Mouse (Mus musculus) ovary, adult 18-20 months (tissue): ENCODE measurements around the gene Macf1.

ENCODE experiments used
- DNase-seq: peaks from one replicate; pipeline ENCODE4 v3.0.0; 2022; ENCODE audit warnings: low spot score, mixed read lengths

Macf1 gene

GRCm38 (mm10) chr4:123684260-123684659, at the start of gene Macf1:
Macf1 (minus strand) TSS chr4:123684360.
- DNase-seq: no peak

GRCm38 (mm10) chr4:123733532-123733931, 49.4 kb upstream of the Macf1 start:
- DNase-seq: no peak

GRCm38 (mm10) chr4:123732921-123733320, 48.8 kb upstream of the Macf1 start:
- DNase-seq: no peak

- DNase-seq: no peak
Observed at GRCm38 (mm10) chr4:123732163-123732910, 48.2 kb upstream of the Macf1 start.

- DNase-seq: no peak
Observed at GRCm38 (mm10) chr4:123721761-123722160, 37.6 kb upstream of the Macf1 start.

GRCm38 (mm10) chr4:123718434-123718780, 34.2 kb upstream of the Macf1 start:
- DNase-seq: no peak

- DNase-seq: peak; percentile 93
Observed at GRCm38 (mm10) chr4:123717574-123718433, 33.6 kb upstream of the Macf1 start, which contains the start of gene Ndufs5. Ndufs5 (minus strand) TSS chr4:123718202.

- peak; percentile 37 for DNase-seq
Observed at GRCm38 (mm10) chr4:123712431-123712830, 28.3 kb upstream of the Macf1 start.

GRCm38 (mm10) chr4:123707340-123707739, 23.2 kb upstream of the Macf1 start:
- DNase-seq: no peak

- DNase-seq: no peak
Observed at GRCm38 (mm10) chr4:123705340-123705739, 21.2 kb upstream of the Macf1 start.

- no peak for DNase-seq
Observed at GRCm38 (mm10) chr4:123693384-123693783, 9.2 kb upstream of the Macf1 start.

- no peak for DNase-seq
Observed at GRCm38 (mm10) chr4:123692071-123692470, 7.9 kb upstream of the Macf1 start.

GRCm38 (mm10) chr4:123690311-123690710, 6.2 kb upstream of the Macf1 start:
- DNase-seq: peak; percentile 43

GRCm38 (mm10) chr4:123687025-123687781, 3.0 kb upstream of the Macf1 start:
- DNase-seq: no peak

- no peak for DNase-seq
Observed at GRCm38 (mm10) chr4:123686368-123687024, 2.3 kb upstream of the Macf1 start.

GRCm38 (mm10) chr4:123685506-123686242, 1.5 kb upstream of the Macf1 start:
- DNase-seq: no peak

- no peak for DNase-seq
Observed at GRCm38 (mm10) chr4:123685046-123685445, 886 bp upstream of the Macf1 start.

- no peak for DNase-seq
Observed at GRCm38 (mm10) chr4:123682291-123682690, 1.9 kb downstream of the Macf1 start.

- no peak for DNase-seq
Observed at GRCm38 (mm10) chr4:123680962-123681361, 3.2 kb downstream of the Macf1 start.

GRCm38 (mm10) chr4:123677060-123677804, 6.9 kb downstream of the Macf1 start:
- DNase-seq: no peak
